Mouse (Mus musculus) ZHBTc4 (cell line): ENCODE data around the gene F2r.
A peak's percentile ranks its signal among the peaks of the same experiment; 100 is the strongest.

Experiments used
- DNase-seq: peaks from one replicate; pipeline ENCODE4 v3.0.0-alpha.2; 2011; ENCODE audit warnings: low read depth, low spot score

Gene F2r

GRCm38 (mm10) chr13:95618309-95618712 is at the start of gene F2r:
F2r (minus strand) TSS chr13:95618487.
- peak; percentile 96 for DNase-seq

- peak; percentile 75 for DNase-seq
Measured at GRCm38 (mm10) chr13:95667260-95667659, 49.0 kb upstream of the F2r start.

- DNase-seq, result no peak
Measured at GRCm38 (mm10) chr13:95665644-95666356, 47.5 kb upstream of the F2r start.

GRCm38 (mm10) chr13:95663834-95664233 is 45.5 kb upstream of the F2r start:
- no peak for DNase-seq

- DNase-seq, result no peak
Measured at GRCm38 (mm10) chr13:95659432-95659831, 41.1 kb upstream of the F2r start.

- peak; percentile 95 for DNase-seq
Measured at GRCm38 (mm10) chr13:95657171-95657570, 38.9 kb upstream of the F2r start.

- peak; percentile 25 for DNase-seq
Measured at GRCm38 (mm10) chr13:95655284-95655683, 37.0 kb upstream of the F2r start.

- DNase-seq, result no peak
Measured at GRCm38 (mm10) chr13:95653696-95654095, 35.4 kb upstream of the F2r start.

GRCm38 (mm10) chr13:95651870-95652668 is 33.8 kb upstream of the F2r start:
- no peak for DNase-seq

- no peak for DNase-seq
Measured at GRCm38 (mm10) chr13:95649941-95650340, 31.7 kb upstream of the F2r start.

GRCm38 (mm10) chr13:95647248-95647647 is 29.0 kb upstream of the F2r start:
- no peak for DNase-seq

GRCm38 (mm10) chr13:95646687-95647111 is 28.4 kb upstream of the F2r start:
- DNase-seq, result no peak

GRCm38 (mm10) chr13:95643740-95644139 is 25.5 kb upstream of the F2r start:
- DNase-seq, result peak; percentile 20

- no peak for DNase-seq
Measured at GRCm38 (mm10) chr13:95641061-95641986, 23.0 kb upstream of the F2r start.

- DNase-seq, result no peak
Measured at GRCm38 (mm10) chr13:95640408-95640807, 22.1 kb upstream of the F2r start.

- no peak for DNase-seq
Measured at GRCm38 (mm10) chr13:95639336-95640116, 21.2 kb upstream of the F2r start.

GRCm38 (mm10) chr13:95638894-95639293 is 20.6 kb upstream of the F2r start:
- DNase-seq, result no peak

- no peak for DNase-seq
Measured at GRCm38 (mm10) chr13:95637737-95638136, 19.4 kb upstream of the F2r start.

- DNase-seq, result no peak
Measured at GRCm38 (mm10) chr13:95635301-95635700, 17.0 kb upstream of the F2r start.

- no peak for DNase-seq
Measured at GRCm38 (mm10) chr13:95634451-95634850, 16.2 kb upstream of the F2r start.

GRCm38 (mm10) chr13:95633384-95633783 is 15.1 kb upstream of the F2r start:
- DNase-seq, result no peak
